Mouse (Mus musculus) megakaryocyte, embryonic 14.5 days (primary cell): ENCODE measurements around the gene Hoxb2.

Experiments used
- FLI1 ChIP-seq: IDR thresholded peaks from 2 replicates; pipeline ENCODE4 v1.6.1; 2012; ENCODE audit warnings: low read length, inconsistent platforms, mixed read lengths
- GATA1 ChIP-seq: IDR thresholded peaks from 3 replicates; pipeline ENCODE4 v1.6.1; 2012; ENCODE audit warnings: mixed read lengths, low read length, inconsistent platforms, borderline replicate concordance

DNA sequence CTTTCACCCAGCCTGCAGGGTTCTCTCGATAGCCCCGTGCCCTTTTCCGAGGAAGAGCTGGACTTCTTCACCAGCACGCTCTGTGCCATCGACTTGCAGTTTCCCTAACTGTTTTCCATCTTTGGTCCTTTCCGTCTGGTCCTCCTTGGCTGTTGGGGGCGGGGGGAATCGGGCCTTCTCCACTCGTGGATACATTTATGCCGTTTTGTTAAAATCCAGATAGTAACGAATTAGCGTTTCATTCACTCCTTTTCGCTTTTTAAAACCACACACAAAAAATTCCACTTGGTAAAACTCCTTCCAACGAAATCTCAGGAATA lies 3.2 kb downstream of the Hoxb2 start:
- TF ChIP-seq GATA1 (no peak), FLI1 (no peak)
